Mouse (Mus musculus) kidney, postnatal 0 days (tissue): ENCODE results near the gene Serpinb6c. TPM values are rescaled to one million over a fixed set of nuclear protein-coding genes. Genes with fewer than 3 reads are reported as not detected.

Source experiments
- ATAC-seq: fragments of 200-750 bp; cut with Nextera tagmentation; replicated peaks from 2 replicates; pipeline ENCODE4 v1.8.0; 2017; ENCODE audit warnings: low read depth, moderate number of reproducible peaks, moderate TSS enrichment, moderate library complexity; ENCODE audit not compliant: low FRiP score
- DNase-seq: peaks from one replicate; pipeline ENCODE4 v3.0.0-alpha.2; 2016; ENCODE audit warnings: low spot score
- H3K27ac ChIP-seq: fragments of 300-500 bp; sonication (generic); 2 replicates; pipeline ENCODE4 v1.5.1; 2014; ENCODE audit warnings: mild to moderate bottlenecking
- H3K27me3 ChIP-seq: fragments of 300-500 bp; sonication (generic); 2 replicates; pipeline ENCODE4 v1.6.1; 2014; ENCODE audit warnings: low read length, mixed read lengths; ENCODE audit not compliant: insufficient read depth
- H3K36me3 ChIP-seq: fragments of 300-500 bp; sonication (generic); 2 replicates; pipeline ENCODE4 v1.6.1; 2014; ENCODE audit warnings: low read length, mixed read lengths; ENCODE audit not compliant: insufficient read depth
- H3K4me1 ChIP-seq: fragments of 300-500 bp; sonication (generic); replicated peaks from 2 replicates; pipeline ENCODE4 v1.6.1; 2014; ENCODE audit warnings: antibody characterized with exemption, low read length, mixed read lengths; ENCODE audit not compliant: insufficient read depth
- H3K4me2 ChIP-seq: fragments of 300-500 bp; sonication (generic); 2 replicates; pipeline ENCODE4 v1.6.1; 2014; ENCODE audit warnings: mild to moderate bottlenecking, low read length, moderate library complexity, mixed read lengths
- H3K4me3 ChIP-seq: fragments of 300-500 bp; sonication (generic); replicated peaks from 2 replicates; pipeline ENCODE4 v1.5.1; 2014; ENCODE audit warnings: low read depth, low read length
- H3K9ac ChIP-seq: fragments of 300-500 bp; sonication (generic); 2 replicates; pipeline ENCODE4 v1.6.1; 2014; ENCODE audit warnings: low read depth, low read length
- H3K9me3 ChIP-seq: fragments of 300-500 bp; sonication (generic); replicated peaks from 2 replicates; pipeline ENCODE4 v1.6.1; 2016; ENCODE audit warnings: low read length, inconsistent platforms, mixed read lengths
- CTCF ChIP-seq: IDR thresholded peaks from 2 replicates; pipeline ENCODE4 v1.5.1; 2016; ENCODE audit warnings: antibody characterized with exemption, low read depth, mild to moderate bottlenecking, moderate library complexity
- WGBS: fragments of 180-500 bp; shearing (Covaris S2); extraction: QIAGEN DNeasy Blood & Tissue Kit; methylation state at CpG from one replicate; pipeline ENCODE4 v1.1.7; 2014; 5-methylcytosine and 5-hydroxymethylcytosine counted together
- polyA plus RNA-seq: library from polyadenylated mRNA; unstranded; fragments of >200 nt; fragmentation: Nextera tagmentation; extraction: Ambion mirVana; gene quantifications from 2 replicates; pipeline ENCODE4 v1.2.1, GENCODE M21; 2015

Gene Serpinb6c
- polyA plus RNA-seq, 1 experiment from 2014 or later, result 0.24 TPM

DNA sequence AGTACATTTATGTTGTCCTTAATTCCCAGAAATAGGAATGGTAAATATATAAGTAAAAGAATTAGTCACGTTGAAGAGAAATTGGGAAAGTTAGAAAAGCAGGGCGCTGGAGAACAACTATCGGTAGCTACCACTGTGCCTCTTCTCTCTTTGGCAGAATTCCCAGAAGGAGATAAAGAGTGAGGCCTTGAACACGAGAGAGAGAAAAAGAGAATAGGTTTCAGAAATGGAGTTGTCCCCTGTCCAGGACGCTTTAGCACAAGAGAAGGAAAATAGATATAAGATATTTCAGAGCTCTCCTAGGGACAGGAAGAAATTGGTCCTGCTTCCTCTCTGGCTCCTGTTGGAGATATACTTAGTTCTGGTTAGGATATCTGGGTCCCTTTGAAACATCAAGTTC, 31.6 kb upstream of the Serpinb6c start:
- ATAC-seq (no peak), DNase-seq (no peak)
- H3K27me3 ChIP-seq, result no peaks in the 10 kb centered on the region
- H3K9me3 ChIP-seq, result no peaks in the 10 kb centered on the region
- no peak overlapping the region for H3K9ac ChIP-seq
- H3K27ac ChIP-seq, result no peak overlapping the region
- no peak overlapping the region for H3K4me3 ChIP-seq
- no peak for TF ChIP-seq CTCF
- peaks cover 4% of the 10 kb centered on the region; the same call in 1 of the 2 replicates for H3K4me1 ChIP-seq
- H3K4me2 ChIP-seq, result no peak overlapping the region
- no peaks in the 10 kb centered on the region for H3K36me3 ChIP-seq
- WGBS, result 92% methylated on average over 5 of the region's 5 CpGs

DNA sequence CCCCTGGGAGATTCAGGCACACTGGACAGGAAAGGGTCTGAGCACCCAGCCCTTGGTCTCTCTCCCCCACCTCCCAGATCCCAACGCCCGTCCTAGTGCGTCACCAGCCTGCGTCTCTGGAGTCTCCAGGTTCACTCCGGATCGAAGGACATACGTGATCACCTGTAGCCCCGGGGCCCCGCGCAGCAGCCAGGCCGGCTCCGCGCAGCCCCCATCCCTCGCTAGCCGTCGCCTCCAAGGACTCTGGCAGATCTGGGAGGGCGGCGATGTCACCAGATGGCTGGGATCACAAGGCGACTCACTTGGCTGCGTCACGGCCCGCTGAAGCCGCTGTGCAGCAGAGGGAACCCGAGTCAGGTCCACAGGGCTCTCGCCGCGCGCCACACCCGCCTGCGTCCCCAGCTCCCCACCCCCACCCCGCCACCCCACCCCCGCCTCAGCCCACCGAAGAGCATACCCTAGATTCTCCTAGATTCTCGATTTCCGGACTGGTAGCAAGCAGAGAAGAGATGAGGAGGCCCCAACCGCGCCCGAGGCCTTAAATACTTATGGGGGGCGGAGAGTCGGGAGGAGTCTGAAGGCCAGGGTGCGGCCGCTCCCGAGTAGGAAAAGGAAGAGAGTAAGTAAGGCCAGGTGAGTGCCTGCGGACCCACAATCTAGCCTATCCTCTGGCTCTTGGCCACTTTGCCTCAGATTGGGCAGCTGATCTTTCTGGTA, 30.1 kb upstream of the Serpinb6c start:
- 1% methylated on average over 44 of the region's 44 CpGs for WGBS
- DNase-seq, result peak; percentile 87
- H3K9ac ChIP-seq, result peak overlapping the region; percentile 83
- H3K4me2 ChIP-seq, result peak overlapping the region; percentile 86
- no peaks in the 10 kb centered on the region for H3K9me3 ChIP-seq
- peak overlapping the region; percentile 72 for H3K4me3 ChIP-seq
- ATAC-seq, result peak; percentile 92
- H3K27ac ChIP-seq, result peak overlapping the region; percentile 78
- no peaks in the 10 kb centered on the region for H3K27me3 ChIP-seq
- H3K4me1 ChIP-seq, result peaks cover 4% of the 10 kb centered on the region; the same call in 1 of the 2 replicates
- H3K36me3 ChIP-seq, result no peaks in the 10 kb centered on the region
- no peak for TF ChIP-seq CTCF

- peak overlapping the region; percentile 83; the same call in 1 of the 2 replicates for H3K9ac ChIP-seq
- no peak overlapping the region for H3K27ac ChIP-seq
- ATAC-seq (no peak), DNase-seq (peak; percentile 63)
- no peak for TF ChIP-seq CTCF
- H3K4me1 ChIP-seq, result peaks cover 4% of the 10 kb centered on the region; the same call in 1 of the 2 replicates
- H3K4me3 ChIP-seq, result peak overlapping the region; percentile 72
- peak overlapping the region; percentile 86 for H3K4me2 ChIP-seq
- H3K9me3 ChIP-seq, result no peaks in the 10 kb centered on the region
- no peaks in the 10 kb centered on the region for H3K27me3 ChIP-seq
- WGBS, result 39% methylated on average over 6 of the region's 6 CpGs
- H3K36me3 ChIP-seq, result no peaks in the 10 kb centered on the region
Observed at GRCm38 (mm10) chr13:33934743-33935142, 29.2 kb upstream of the Serpinb6c start.

- H3K4me2 ChIP-seq, result no peak overlapping the region
- ATAC-seq (no peak), DNase-seq (no peak)
- H3K9me3 ChIP-seq, result no peaks in the 10 kb centered on the region
- no peak for TF ChIP-seq CTCF
- H3K4me1 ChIP-seq, result peaks cover under 1% of the 10 kb centered on the region; the same call in 1 of the 2 replicates
- no peaks in the 10 kb centered on the region for H3K36me3 ChIP-seq
- 82% methylated on average over 3 of the region's 3 CpGs for WGBS
- H3K4me3 ChIP-seq, result no peak overlapping the region
- H3K27me3 ChIP-seq, result no peaks in the 10 kb centered on the region
- H3K27ac ChIP-seq, result no peak overlapping the region
- no peak overlapping the region for H3K9ac ChIP-seq
Observed at GRCm38 (mm10) chr13:33930912-33931311, 25.4 kb upstream of the Serpinb6c start.

- H3K36me3 ChIP-seq, result no peaks in the 10 kb centered on the region
- no peaks in the 10 kb centered on the region for H3K27me3 ChIP-seq
- TF ChIP-seq CTCF, result no peak
- no peak overlapping the region for H3K27ac ChIP-seq
- no peaks in the 10 kb centered on the region for H3K9me3 ChIP-seq
- DNase-seq (no peak), ATAC-seq (no peak)
- no peak overlapping the region for H3K9ac ChIP-seq
- H3K4me1 ChIP-seq, result no peaks in the 10 kb centered on the region
- H3K4me3 ChIP-seq, result no peak overlapping the region
- H3K4me2 ChIP-seq, result no peak overlapping the region
- WGBS, result 92% methylated on average over 2 of the region's 2 CpGs
Observed at GRCm38 (mm10) chr13:33930281-33930680, 24.8 kb upstream of the Serpinb6c start.

DNA sequence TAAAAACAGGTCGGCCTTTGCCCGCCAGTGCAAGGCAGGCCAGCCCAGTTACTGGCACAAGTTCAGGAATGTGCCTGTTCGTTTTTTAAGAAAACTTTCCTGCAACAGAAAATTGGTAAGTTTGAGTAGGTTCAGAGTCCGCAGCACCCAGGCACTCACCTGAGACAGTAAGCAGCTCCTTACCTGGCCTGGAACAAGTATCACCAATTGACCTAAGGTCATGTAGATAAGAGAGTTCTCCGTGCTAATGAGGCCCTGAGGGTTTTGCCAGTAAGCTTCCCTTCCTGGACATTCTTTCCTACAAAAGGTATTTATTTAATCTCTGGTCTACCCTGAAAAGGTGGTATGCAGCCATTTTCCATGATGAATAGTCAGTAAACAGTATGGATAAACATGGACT, 16.2 kb upstream of the Serpinb6c start:
- H3K9me3 ChIP-seq, result no peaks in the 10 kb centered on the region
- H3K4me2 ChIP-seq, result no peak overlapping the region
- peaks cover 40% of the 10 kb centered on the region for H3K36me3 ChIP-seq
- 84% methylated on average over 5 of the region's 5 CpGs for WGBS
- H3K9ac ChIP-seq, result no peak overlapping the region
- DNase-seq, result no peak
- no peak overlapping the region for H3K27ac ChIP-seq
- no peak overlapping the region for H3K4me3 ChIP-seq
- no peaks in the 10 kb centered on the region for H3K27me3 ChIP-seq
- TF ChIP-seq CTCF, result no peak
- ATAC-seq, result no peak
- H3K4me1 ChIP-seq, result no peaks in the 10 kb centered on the region
